Comparison of ENCODE assay signal across 18 mouse cellular contexts in genomic region chr4:148619805-148620204, GRCm38 (mm10). TPM values are rescaled to one million over a fixed set of nuclear protein-coding genes. Genes with fewer than 3 reads are reported as not detected.
"Had no signal": no experiment of that assay in that cellular context is flagged by ENCODE, and none has a peak within 500 bp of the region (broad histone marks: within the 10 kb centered on the region; RNA-seq: fewer than 3 reads in every experiment).

No protein-coding gene starts in this region.

- DNase-seq: midbrain, embryonic 14.5 days; right cerebral cortex, postnatal 14 days; thymus, adult 2 months; thymus, postnatal 25 days; thymus, postnatal 4 days had no signal

- H3K27me3 ChIP-seq: liver, embryonic 12.5 days; lung, embryonic 15.5 days; midbrain, embryonic 12.5 days; neural tube, embryonic 12.5 days; stomach, embryonic 15.5 days had no signal

- H3K4me3 ChIP-seq: liver, embryonic 12.5 days; lung, embryonic 15.5 days; midbrain, embryonic 10.5 days; midbrain, embryonic 12.5 days; neural tube, embryonic 12.5 days; stomach, embryonic 15.5 days had no signal

- H3K9ac ChIP-seq: liver, embryonic 12.5 days; liver, embryonic 14.5 days; lung, embryonic 15.5 days; midbrain, embryonic 12.5 days; neural tube, embryonic 12.5 days; stomach, embryonic 15.5 days had no signal

- ATAC-seq: liver, embryonic 12.5 days had no signal

- H3K27ac ChIP-seq: liver, embryonic 12.5 days; liver, embryonic 14.5 days; lung, embryonic 15.5 days; midbrain, embryonic 10.5 days; midbrain, embryonic 12.5 days; neural tube, embryonic 12.5 days; stomach, embryonic 15.5 days; stomach, postnatal 0 days had no signal

- H3K4me2 ChIP-seq: liver, embryonic 12.5 days; lung, embryonic 15.5 days; midbrain, embryonic 12.5 days; neural tube, embryonic 12.5 days; stomach, embryonic 15.5 days had no signal

- H3K9me3 ChIP-seq: liver, embryonic 12.5 days; lung, embryonic 15.5 days; midbrain, embryonic 10.5 days; midbrain, embryonic 12.5 days; neural tube, embryonic 12.5 days; stomach, embryonic 15.5 days had no signal

RNA-seq across cellular contexts. Expression of gene Masp2, which starts 17.5 kb away (rescaled TPM):
- polyA plus RNA-seq: midbrain, embryonic 12.5 days; midbrain, postnatal 0 days had no signal

RNA-seq across cellular contexts. Expression of gene Gm572, which starts 23.3 kb away (rescaled TPM):
- total RNA-seq: megakaryocyte-erythroid progenitor cell, adult 5-6 weeks; monocyte, adult 5-6 weeks had no signal
- polyA plus RNA-seq: liver, embryonic 12.5 days; liver, embryonic 14.5 days; liver, embryonic 16.5 days; lung, embryonic 15.5 days; midbrain, embryonic 12.5 days; midbrain, embryonic 14.5 days; midbrain, postnatal 0 days; neural tube, embryonic 12.5 days; neural tube, embryonic 14.5 days had no signal
